Mouse (Mus musculus) embryonic facial prominence, embryonic 13.5 days (tissue): Measurements from ENCODE around the gene Ccdc28b. TPM values are rescaled to one million over a fixed set of nuclear protein-coding genes. Genes with fewer than 3 reads are reported as not detected.

Source experiments
- ATAC-seq: fragments of 200-750 bp; cut with Nextera tagmentation; 2 replicates; pipeline ENCODE4 v1.8.0; 2017; ENCODE audit warnings: low read depth; ENCODE audit not compliant: insufficient number of reproducible peaks, insufficient read depth, low FRiP score, low TSS enrichment
- H3K27ac ChIP-seq: fragments of 300-500 bp; sonication (generic); 2 replicates; pipeline ENCODE4 v1.5.1; 2015; ENCODE audit warnings: moderate library complexity, mild to moderate bottlenecking, inconsistent platforms
- H3K27me3 ChIP-seq: fragments of 300-500 bp; sonication (generic); 2 replicates; pipeline ENCODE4 v1.6.1; 2015; ENCODE audit warnings: mild to moderate bottlenecking, inconsistent platforms
- H3K36me3 ChIP-seq: fragments of 300-500 bp; sonication (generic); 2 replicates; pipeline ENCODE4 v1.6.1; 2015; ENCODE audit warnings: mild to moderate bottlenecking, inconsistent platforms
- H3K4me1 ChIP-seq: fragments of 300-500 bp; sonication (generic); 2 replicates; pipeline ENCODE4 v1.6.1; 2015; ENCODE audit warnings: inconsistent platforms
- H3K4me2 ChIP-seq: fragments of 300-500 bp; sonication (generic); 2 replicates; pipeline ENCODE4 v1.6.1; 2015; ENCODE audit warnings: moderate library complexity, mild to moderate bottlenecking, inconsistent platforms
- H3K4me3 ChIP-seq: fragments of 300-500 bp; sonication (generic); 2 replicates; pipeline ENCODE4 v1.5.1; 2015; ENCODE audit warnings: mild to moderate bottlenecking, inconsistent platforms
- H3K9ac ChIP-seq: fragments of 300-500 bp; sonication (generic); 2 replicates; pipeline ENCODE4 v1.6.1; 2015; ENCODE audit warnings: mild to moderate bottlenecking, inconsistent platforms
- H3K9me3 ChIP-seq: fragments of 300-500 bp; sonication (generic); 2 replicates; pipeline ENCODE4 v1.6.1; 2016; ENCODE audit warnings: inconsistent platforms
- WGBS: fragments of 180-500 bp; shearing (Covaris S2); methylation state at CpG from one replicate; pipeline ENCODE4 v1.1.7; 2015; ENCODE audit warnings: mixed read lengths; 5-methylcytosine and 5-hydroxymethylcytosine counted together
- polyA plus RNA-seq: library from polyadenylated mRNA; unstranded; fragments of >200 nt; fragmentation: Nextera tagmentation; extraction: Ambion mirVana; gene quantifications from 2 replicates; pipeline ENCODE4 v1.2.1, GENCODE M21; 2015

Gene Ccdc28b
- polyA plus RNA-seq, 1 experiment from 2014 or later: 69.7 TPM

- H3K4me3 ChIP-seq: peak within 1 kb of the TSS; percentile 55
- under 1% methylated on average over 60 of the region's 60 CpGs for WGBS
- peaks cover 57% of the 10 kb centered on the region for H3K36me3 ChIP-seq
- H3K9ac ChIP-seq: peak within 1 kb of the TSS; percentile 81
- H3K27me3 ChIP-seq: no peaks in the 10 kb centered on the region
- H3K4me1 ChIP-seq: peaks cover 35% of the 10 kb centered on the region
- no peaks in the 10 kb centered on the region for H3K9me3 ChIP-seq
- peak; percentile 93 for ATAC-seq
- peak within 1 kb of the TSS; percentile 80 for H3K4me2 ChIP-seq
- peak within 1 kb of the TSS; percentile 95 for H3K27ac ChIP-seq
These were observed 17.1 kb upstream of the Ccdc28b start, which contains the start of gene Txlna for GRCm38 (mm10) chr4:129640638-129641467. Txlna (minus strand) TSS chr4:129641065.

- H3K9ac ChIP-seq: peak overlapping the region; percentile 81
- WGBS: 3% methylated on average over 17 of the region's 17 CpGs
- peak overlapping the region; percentile 95 for H3K27ac ChIP-seq
- ATAC-seq: no peak
- peak overlapping the region; percentile 80 for H3K4me2 ChIP-seq
- peaks cover 57% of the 10 kb centered on the region for H3K36me3 ChIP-seq
- H3K4me3 ChIP-seq: peak overlapping the region; percentile 55
- H3K27me3 ChIP-seq: no peaks in the 10 kb centered on the region
- H3K4me1 ChIP-seq: peaks cover 35% of the 10 kb centered on the region
- no peaks in the 10 kb centered on the region for H3K9me3 ChIP-seq
These were observed 16.4 kb upstream of the Ccdc28b start for GRCm38 (mm10) chr4:129640101-129640637.

- WGBS: 90% methylated on average over 15 of the region's 15 CpGs
- H3K36me3 ChIP-seq: peaks cover 57% of the 10 kb centered on the region
- no peaks in the 10 kb centered on the region for H3K9me3 ChIP-seq
- no peak overlapping the region for H3K27ac ChIP-seq
- peak overlapping the region; percentile 81 for H3K9ac ChIP-seq
- H3K27me3 ChIP-seq: no peaks in the 10 kb centered on the region
- H3K4me3 ChIP-seq: peak overlapping the region; percentile 55
- peak overlapping the region; percentile 80 for H3K4me2 ChIP-seq
- peaks cover 35% of the 10 kb centered on the region for H3K4me1 ChIP-seq
- ATAC-seq: no peak
These were observed 15.5 kb upstream of the Ccdc28b start for GRCm38 (mm10) chr4:129639221-129639620.

- Histone ChIP-seq H3K9ac (no peak overlapping the region), H3K4me1 (peaks cover 14% of the 10 kb centered on the region), H3K9me3 (no peaks in the 10 kb centered on the region), H3K4me2 (no peak overlapping the region), H3K27me3 (no peaks in the 10 kb centered on the region), H3K4me3 (no peak overlapping the region), H3K36me3 (peaks cover 96% of the 10 kb centered on the region), H3K27ac (no peak overlapping the region)
- ATAC-seq: no peak
- 94% methylated on average over 6 of the region's 6 CpGs for WGBS
These were observed 10.1 kb upstream of the Ccdc28b start for GRCm38 (mm10) chr4:129633852-129634251.

- Histone ChIP-seq H3K4me2 (no peak overlapping the region), H3K4me1 (peaks cover under 1% of the 10 kb centered on the region; the same call in 1 of the 2 replicates), H3K36me3 (peaks cover 98% of the 10 kb centered on the region), H3K27ac (no peak overlapping the region), H3K9me3 (no peaks in the 10 kb centered on the region), H3K9ac (no peak overlapping the region), H3K4me3 (no peak overlapping the region), H3K27me3 (no peaks in the 10 kb centered on the region)
- 88% methylated on average over 12 of the region's 12 CpGs for WGBS
- no peak for ATAC-seq
These were observed 8.1 kb upstream of the Ccdc28b start for GRCm38 (mm10) chr4:129631867-129632266.

- no peaks in the 10 kb centered on the region for H3K27me3 ChIP-seq
- H3K27ac ChIP-seq: no peak overlapping the region
- no peak overlapping the region for H3K4me2 ChIP-seq
- WGBS: 87% methylated on average over 4 of the region's 4 CpGs
- H3K9ac ChIP-seq: no peak overlapping the region
- no peaks in the 10 kb centered on the region for H3K9me3 ChIP-seq
- peaks cover 98% of the 10 kb centered on the region for H3K36me3 ChIP-seq
- H3K4me3 ChIP-seq: no peak overlapping the region
- ATAC-seq: no peak
- peaks cover 2% of the 10 kb centered on the region for H3K4me1 ChIP-seq
These were observed 7.2 kb upstream of the Ccdc28b start for GRCm38 (mm10) chr4:129630944-129631343.

- Histone ChIP-seq H3K27ac (no peak overlapping the region), H3K36me3 (peaks cover 61% of the 10 kb centered on the region), H3K9me3 (no peaks in the 10 kb centered on the region), H3K4me2 (no peak overlapping the region), H3K4me3 (no peak overlapping the region), H3K9ac (no peak overlapping the region), H3K27me3 (no peaks in the 10 kb centered on the region), H3K4me1 (peaks cover 34% of the 10 kb centered on the region)
- WGBS: 73% methylated on average over 6 of the region's 6 CpGs
- no peak for ATAC-seq
These were observed 2.3 kb upstream of the Ccdc28b start for GRCm38 (mm10) chr4:129626035-129626434.

- H3K36me3 ChIP-seq: peaks cover 58% of the 10 kb centered on the region
- ATAC-seq: no peak
- peak overlapping the region; percentile 85 for H3K4me2 ChIP-seq
- no peaks in the 10 kb centered on the region for H3K27me3 ChIP-seq
- H3K4me1 ChIP-seq: peaks cover 34% of the 10 kb centered on the region
- peak overlapping the region; percentile 69; the same call in 1 of the 2 replicates for H3K4me3 ChIP-seq
- no peaks in the 10 kb centered on the region for H3K9me3 ChIP-seq
- H3K9ac ChIP-seq: no peak overlapping the region
- peak overlapping the region; percentile 93 for H3K27ac ChIP-seq
- WGBS: 37% methylated on average over 4 of the region's 4 CpGs
These were observed 1.7 kb upstream of the Ccdc28b start for GRCm38 (mm10) chr4:129625496-129625895.

GRCm38 (mm10) chr4:129625029-129625370 is 1.3 kb upstream of the Ccdc28b start:
- ATAC-seq: no peak
- under 1% methylated on average over 6 of the region's 6 CpGs for WGBS

GRCm38 (mm10) chr4:129624281-129625028 is 708 bp upstream of the Ccdc28b start:
- Histone ChIP-seq H3K4me1 (peaks cover 34% of the 10 kb centered on the region), H3K4me3 (peak overlapping the region; percentile 69), H3K9ac (peak overlapping the region; percentile 85), H3K9me3 (no peaks in the 10 kb centered on the region), H3K27me3 (no peaks in the 10 kb centered on the region), H3K27ac (peak overlapping the region; percentile 93), H3K4me2 (peak overlapping the region; percentile 85), H3K36me3 (peaks cover 52% of the 10 kb centered on the region)
- peak; percentile 87 for ATAC-seq
- under 1% methylated on average over 18 of the region's 18 CpGs for WGBS

More at GRCm38 (mm10) chr4:129625029-129625370, 1.3 kb upstream of the Ccdc28b start:
- Histone ChIP-seq H3K36me3 (peaks cover 57% of the 10 kb centered on the region), H3K4me2 (peak overlapping the region; percentile 85), H3K4me1 (peaks cover 34% of the 10 kb centered on the region), H3K27me3 (no peaks in the 10 kb centered on the region), H3K9ac (peak overlapping the region; percentile 85), H3K9me3 (no peaks in the 10 kb centered on the region), H3K4me3 (peak overlapping the region; percentile 69), H3K27ac (peak overlapping the region; percentile 93)

- H3K4me2 ChIP-seq: peak overlapping the region; percentile 85
- H3K27ac ChIP-seq: peak overlapping the region; percentile 93
- H3K9ac ChIP-seq: peak overlapping the region; percentile 85
- H3K27me3 ChIP-seq: no peaks in the 10 kb centered on the region
- H3K4me3 ChIP-seq: peak overlapping the region; percentile 69
- ATAC-seq: no peak
- peaks cover 39% of the 10 kb centered on the region for H3K4me1 ChIP-seq
- H3K36me3 ChIP-seq: peaks cover 37% of the 10 kb centered on the region
- WGBS: 22% methylated on average over 8 of the region's 8 CpGs
- no peaks in the 10 kb centered on the region for H3K9me3 ChIP-seq
These were observed 778 bp downstream of the Ccdc28b start for GRCm38 (mm10) chr4:129622803-129623535.
